Mouse (Mus musculus) intestine, embryonic 14.5 days (tissue): ENCODE data around the gene Zfp839. TPM values are rescaled to one million over a fixed set of nuclear protein-coding genes. Genes with fewer than 3 reads are reported as not detected.

Experiments
- ATAC-seq: fragments of 200-750 bp; cut with Nextera tagmentation; replicated peaks from 2 replicates; pipeline ENCODE4 v1.8.0; 2017; ENCODE audit warnings: low read depth, moderate number of reproducible peaks, moderate TSS enrichment, moderate library complexity; ENCODE audit not compliant: low FRiP score, low TSS enrichment
- DNase-seq: peaks from one replicate; pipeline ENCODE4 v3.0.0-alpha.2; 2018; ENCODE audit warnings: low spot score
- H3K27ac ChIP-seq: fragments of 300-500 bp; sonication (generic); 2 replicates; pipeline ENCODE4 v1.5.1; 2014; ENCODE audit warnings: low read depth, mild to moderate bottlenecking, control low read depth
- H3K27me3 ChIP-seq: fragments of 300-500 bp; sonication (generic); replicated peaks from 2 replicates; pipeline ENCODE4 v1.6.1; 2014; ENCODE audit warnings: low read length, control low read depth; ENCODE audit not compliant: control insufficient read depth, insufficient read depth
- H3K36me3 ChIP-seq: fragments of 300-500 bp; sonication (generic); 2 replicates; pipeline ENCODE4 v1.6.1; 2014; ENCODE audit warnings: low read length, control low read depth; ENCODE audit not compliant: control insufficient read depth, insufficient read depth
- H3K4me1 ChIP-seq: fragments of 300-500 bp; sonication (generic); replicated peaks from 2 replicates; pipeline ENCODE4 v1.6.1; 2014; ENCODE audit warnings: low read length, control low read depth, mixed read lengths; ENCODE audit not compliant: control insufficient read depth, insufficient read depth
- H3K4me2 ChIP-seq: fragments of 300-500 bp; sonication (generic); 2 replicates; pipeline ENCODE4 v1.6.1; 2014; ENCODE audit warnings: low read length
- H3K4me3 ChIP-seq: fragments of 300-500 bp; sonication (generic); 2 replicates; pipeline ENCODE4 v1.5.1; 2014; ENCODE audit warnings: low read depth, low read length, control low read depth, mixed read lengths
- H3K9ac ChIP-seq: fragments of 300-500 bp; sonication (generic); 2 replicates; pipeline ENCODE4 v1.6.1; 2014; ENCODE audit warnings: mild to moderate bottlenecking, low read length
- H3K9me3 ChIP-seq: fragments of 300-500 bp; sonication (generic); 2 replicates; pipeline ENCODE4 v1.6.1; 2016; ENCODE audit warnings: low read length, control low read depth; ENCODE audit not compliant: control insufficient read depth
- WGBS: fragments of 180-500 bp; shearing (Covaris S2); extraction: QIAGEN DNeasy Blood & Tissue Kit; methylation state at CpG from one replicate; pipeline ENCODE4 v1.1.7; 2014; 5-methylcytosine and 5-hydroxymethylcytosine counted together
- polyA plus RNA-seq: library from polyadenylated mRNA; unstranded; fragments of >200 nt; fragmentation: Nextera tagmentation; extraction: Ambion mirVana; gene quantifications from 2 replicates; pipeline ENCODE4 v1.2.1, GENCODE M21; 2014

The Zfp839 gene
- polyA plus RNA-seq, 1 experiment from 2014 or later, result 5.4 TPM

DNA sequence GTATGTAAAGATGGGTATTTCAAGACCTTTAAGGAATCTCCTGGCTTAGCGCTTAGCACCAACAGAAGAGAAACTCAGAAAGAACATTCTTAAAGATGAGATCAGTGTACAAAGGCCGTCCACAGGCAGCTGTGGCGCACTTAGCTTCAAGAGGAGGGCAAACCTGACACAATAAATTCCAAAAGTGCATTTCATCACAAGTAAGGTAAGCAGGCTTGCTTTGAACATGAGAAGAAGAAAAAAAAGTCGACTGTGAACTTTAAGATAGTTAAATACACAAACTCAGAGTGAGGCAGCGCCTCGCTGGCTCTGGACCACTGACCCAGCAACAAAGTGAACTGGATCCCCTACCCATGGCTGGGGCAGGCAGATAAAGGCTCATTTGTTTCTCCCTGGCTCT lies 13.3 kb upstream of the Zfp839 start:
- Histone ChIP-seq H3K4me1 (no peaks in the 10 kb centered on the region), H3K4me3 (no peak overlapping the region), H3K4me2 (no peak overlapping the region), H3K36me3 (no peaks in the 10 kb centered on the region), H3K27me3 (no peaks in the 10 kb centered on the region), H3K9ac (no peak overlapping the region), H3K9me3 (no peaks in the 10 kb centered on the region), H3K27ac (no peak overlapping the region; the same call in 1 of the 2 replicates)
- ATAC-seq, result no peak
- DNase-seq, result no peak
- WGBS, result 34% methylated on average over 6 of the region's 6 CpGs

DNA sequence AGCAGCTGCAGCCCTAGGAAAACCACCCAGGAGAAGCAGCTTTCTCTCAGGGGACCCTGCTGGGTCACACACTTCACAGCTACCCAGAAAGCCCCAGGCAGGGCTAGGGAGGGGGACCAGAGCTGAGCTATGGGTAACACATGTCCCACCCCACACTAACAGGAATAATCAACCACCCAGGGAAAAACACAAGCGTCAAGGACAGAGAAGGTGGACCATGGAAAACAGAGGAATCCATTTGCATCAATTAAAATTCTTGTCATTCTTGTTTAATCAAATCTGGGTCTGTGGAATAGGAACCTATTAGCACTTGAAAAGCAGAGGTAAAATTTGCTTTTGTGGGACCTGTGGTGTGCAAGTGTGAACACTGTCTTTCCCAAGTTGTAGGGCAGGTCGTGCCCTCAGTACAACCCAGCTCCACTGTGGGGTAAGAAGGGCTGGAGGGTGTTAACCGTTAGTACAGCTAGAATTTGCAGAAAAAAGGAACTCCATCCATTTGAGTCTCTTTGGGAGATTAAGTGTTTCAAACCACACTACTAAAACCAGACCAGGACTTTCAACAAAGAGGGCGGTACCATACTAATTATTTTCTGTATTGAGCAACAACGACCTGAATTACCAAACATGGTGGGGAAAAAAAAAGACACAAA lies 12.7 kb upstream of the Zfp839 start:
- 42% methylated on average over 5 of the region's 5 CpGs for WGBS
- no peak for DNase-seq
- no peak overlapping the region for H3K4me3 ChIP-seq
- no peak overlapping the region for H3K9ac ChIP-seq
- H3K9me3 ChIP-seq, result no peaks in the 10 kb centered on the region
- H3K27ac ChIP-seq, result no peak overlapping the region; the same call in 1 of the 2 replicates
- no peaks in the 10 kb centered on the region for H3K36me3 ChIP-seq
- no peaks in the 10 kb centered on the region for H3K4me1 ChIP-seq
- ATAC-seq, result no peak
- no peak overlapping the region for H3K4me2 ChIP-seq
- no peaks in the 10 kb centered on the region for H3K27me3 ChIP-seq

DNA sequence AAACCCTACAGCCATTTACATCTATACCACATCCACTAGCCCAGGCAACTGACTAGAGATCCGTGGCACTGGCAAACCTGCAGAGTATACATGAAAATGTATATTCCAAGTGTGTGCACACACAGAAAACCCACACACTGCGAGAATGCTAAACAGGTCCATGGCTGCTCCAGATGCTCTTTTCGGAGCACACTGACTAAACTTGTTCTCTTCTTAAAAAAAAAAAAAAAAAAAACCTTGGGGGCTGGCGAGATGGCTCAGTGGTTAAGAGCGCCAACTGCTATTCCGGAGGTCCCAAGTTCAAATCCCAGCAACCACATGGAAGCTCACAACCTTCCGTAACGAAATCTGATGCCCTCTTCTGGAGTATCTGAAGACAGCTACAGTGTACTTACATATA lies 12.2 kb upstream of the Zfp839 start:
- no peak overlapping the region for H3K27ac ChIP-seq

DNA sequence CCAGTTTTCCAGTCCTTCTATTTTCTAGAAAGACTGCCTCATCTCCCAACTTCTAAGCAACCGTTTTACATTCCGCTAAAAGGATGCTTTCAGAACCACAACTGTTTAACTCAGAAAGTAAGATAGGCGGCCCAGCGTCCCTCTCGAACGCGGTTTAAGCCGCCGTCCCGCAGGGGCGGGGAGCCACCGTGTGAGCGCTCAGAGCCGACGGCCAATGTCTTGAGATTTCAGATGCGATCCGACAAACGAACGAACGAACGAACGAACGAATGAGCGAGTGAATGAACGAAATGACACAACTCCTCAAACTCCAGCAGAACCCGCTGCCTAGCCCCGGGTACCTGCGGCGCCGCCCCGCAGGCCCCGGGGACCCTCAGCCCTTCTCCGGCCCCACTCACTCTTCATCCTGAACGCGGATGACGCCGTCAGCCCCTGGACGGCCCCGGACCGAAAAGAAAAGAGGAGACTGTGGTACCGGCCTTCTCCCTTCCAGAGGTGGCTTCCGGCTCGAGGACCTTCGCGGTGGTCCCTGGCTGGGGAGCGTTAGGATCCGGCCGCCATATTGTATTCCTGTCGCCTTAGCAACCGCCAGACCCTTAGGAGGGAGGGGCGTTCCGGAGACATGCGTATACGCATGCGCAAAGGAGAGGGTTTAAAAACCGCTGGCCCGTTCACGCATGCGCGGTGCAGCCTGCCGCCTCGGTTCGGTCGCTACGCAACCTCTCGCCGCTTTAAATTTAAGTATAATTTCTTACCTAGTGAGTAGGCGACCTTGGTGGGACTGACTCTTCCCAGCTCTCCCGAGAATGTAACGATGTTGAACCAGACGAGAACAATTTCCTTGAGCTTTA lies 9.5 kb upstream of the Zfp839 start, which contains the start of gene Mok:
TSS of gene Mok (minus strand) at position 592 of the 851 bp plus-strand sequence.
- Histone ChIP-seq H3K27me3 (no peaks in the 10 kb centered on the region), H3K4me3 (peak within 1 kb of the TSS; percentile 69), H3K9me3 (no peaks in the 10 kb centered on the region), H3K4me2 (peak within 1 kb of the TSS; percentile 66), H3K4me1 (no peaks in the 10 kb centered on the region), H3K9ac (peak within 1 kb of the TSS; percentile 46), H3K36me3 (no peaks in the 10 kb centered on the region), H3K27ac (no peak within 1 kb of the TSS)
- peak; percentile 47 for ATAC-seq
- whole genome bisulfite sequencing, result under 1% methylated on average over 70 of the region's 71 CpGs
- DNase-seq, result peak; percentile 98

More for the DNA sequence above, 12.2 kb upstream of the Zfp839 start:
- no peaks in the 10 kb centered on the region for H3K36me3 ChIP-seq
- no peaks in the 10 kb centered on the region for H3K4me1 ChIP-seq
- no peaks in the 10 kb centered on the region for H3K9me3 ChIP-seq
- DNase-seq (no peak), ATAC-seq (no peak)
- no peak overlapping the region for H3K4me3 ChIP-seq
- WGBS, result 88% methylated on average over 8 of the region's 8 CpGs
- H3K27me3 ChIP-seq, result no peaks in the 10 kb centered on the region
- H3K4me2 ChIP-seq, result no peak overlapping the region
- no peak overlapping the region for H3K9ac ChIP-seq

DNA sequence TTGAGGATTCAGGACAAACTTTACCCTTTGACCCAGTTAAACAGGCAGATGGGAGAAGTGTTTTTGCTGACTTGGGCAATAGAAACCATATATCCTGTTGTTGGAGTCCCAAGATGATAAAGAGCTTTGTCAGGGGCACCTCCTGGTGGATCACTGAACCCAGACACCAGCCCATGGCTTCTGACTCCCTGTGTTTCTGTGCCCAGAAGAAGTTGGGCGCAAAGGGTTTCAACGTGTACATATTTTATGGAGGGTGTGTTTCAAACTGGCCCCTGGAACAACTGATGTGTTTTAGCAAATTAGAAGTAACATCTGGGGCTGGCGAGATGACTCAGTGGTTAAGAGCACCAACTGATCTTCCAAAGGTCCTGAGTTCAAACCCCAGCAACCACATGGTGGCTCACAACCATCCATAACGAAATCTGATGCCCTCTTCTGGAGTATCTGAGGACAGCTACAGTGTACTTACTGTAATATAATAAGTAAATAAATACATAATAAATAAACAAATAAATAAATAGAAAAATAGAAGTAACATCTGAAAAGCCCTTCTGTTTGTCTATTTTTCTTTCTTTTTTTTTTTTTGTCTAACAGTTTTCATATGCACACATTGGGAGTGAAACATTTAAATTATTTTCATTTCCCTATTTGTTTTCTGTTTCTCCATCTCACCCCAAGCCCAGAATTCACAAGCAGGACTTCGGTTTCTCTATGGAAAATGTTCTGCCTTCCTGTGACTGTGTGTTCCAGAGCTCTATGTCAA lies 8.1 kb upstream of the Zfp839 start:
- Histone ChIP-seq H3K27ac (no peak overlapping the region), H3K36me3 (no peaks in the 10 kb centered on the region), H3K9ac (no peak overlapping the region), H3K9me3 (no peaks in the 10 kb centered on the region), H3K4me1 (peaks cover 7% of the 10 kb centered on the region; the same call in 1 of the 2 replicates), H3K4me3 (no peak overlapping the region), H3K27me3 (no peaks in the 10 kb centered on the region), H3K4me2 (no peak overlapping the region)
- DNase-seq (no peak), ATAC-seq (no peak)
- 69% methylated on average over 5 of the region's 5 CpGs for WGBS

DNA sequence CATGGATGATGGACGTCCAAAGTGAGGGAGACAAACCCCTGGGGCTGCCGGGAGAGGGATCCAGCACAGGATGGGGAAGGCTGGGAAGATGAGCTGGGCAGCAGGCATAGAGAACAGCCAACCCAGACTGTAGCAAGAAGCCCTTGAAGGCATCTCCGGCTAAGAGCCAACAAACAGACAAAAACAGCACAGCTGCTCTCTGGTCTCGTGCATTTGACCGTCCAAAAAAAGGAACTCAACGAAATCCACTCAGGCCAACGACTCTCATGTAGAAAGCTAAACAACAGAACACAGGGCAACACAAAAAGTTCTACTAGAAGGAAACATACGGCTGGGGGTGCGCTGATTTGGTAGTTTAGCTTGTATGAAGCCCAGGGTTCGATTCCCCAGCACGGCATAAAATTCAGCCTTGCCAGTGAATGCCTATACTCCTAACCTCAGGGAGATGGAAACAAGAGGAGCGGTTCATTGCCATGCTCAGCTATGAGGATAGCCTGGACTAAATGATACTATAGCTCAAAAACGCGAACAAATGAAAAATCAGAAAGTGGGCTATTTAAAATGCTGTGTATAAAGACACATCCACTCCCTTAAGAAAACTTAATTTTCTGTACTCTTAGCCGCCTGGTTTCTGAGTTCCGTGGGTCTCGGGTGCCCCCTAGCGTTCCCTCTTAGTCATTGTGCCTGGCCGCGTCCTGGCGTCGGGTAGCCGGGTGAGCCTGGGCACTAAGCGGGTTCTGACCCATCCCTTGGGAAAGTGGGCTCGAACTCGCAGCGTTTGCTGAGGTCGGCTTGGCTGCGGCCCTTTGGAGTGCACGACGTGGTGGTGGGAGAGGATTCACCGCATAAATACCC lies 6.6 kb upstream of the Zfp839 start:
- DNase-seq, result peak; percentile 93
- H3K9ac ChIP-seq, result peak overlapping the region; percentile 38; the same call in 1 of the 2 replicates
- no peak overlapping the region for H3K27ac ChIP-seq
- H3K4me3 ChIP-seq, result peak overlapping the region; percentile 64
- ATAC-seq, result no peak
- H3K27me3 ChIP-seq, result no peaks in the 10 kb centered on the region
- WGBS, result 20% methylated on average over 32 of the region's 32 CpGs
- H3K36me3 ChIP-seq, result no peaks in the 10 kb centered on the region
- H3K4me2 ChIP-seq, result peak overlapping the region; percentile 69
- no peaks in the 10 kb centered on the region for H3K9me3 ChIP-seq
- H3K4me1 ChIP-seq, result peaks cover 7% of the 10 kb centered on the region; the same call in 1 of the 2 replicates

DNA sequence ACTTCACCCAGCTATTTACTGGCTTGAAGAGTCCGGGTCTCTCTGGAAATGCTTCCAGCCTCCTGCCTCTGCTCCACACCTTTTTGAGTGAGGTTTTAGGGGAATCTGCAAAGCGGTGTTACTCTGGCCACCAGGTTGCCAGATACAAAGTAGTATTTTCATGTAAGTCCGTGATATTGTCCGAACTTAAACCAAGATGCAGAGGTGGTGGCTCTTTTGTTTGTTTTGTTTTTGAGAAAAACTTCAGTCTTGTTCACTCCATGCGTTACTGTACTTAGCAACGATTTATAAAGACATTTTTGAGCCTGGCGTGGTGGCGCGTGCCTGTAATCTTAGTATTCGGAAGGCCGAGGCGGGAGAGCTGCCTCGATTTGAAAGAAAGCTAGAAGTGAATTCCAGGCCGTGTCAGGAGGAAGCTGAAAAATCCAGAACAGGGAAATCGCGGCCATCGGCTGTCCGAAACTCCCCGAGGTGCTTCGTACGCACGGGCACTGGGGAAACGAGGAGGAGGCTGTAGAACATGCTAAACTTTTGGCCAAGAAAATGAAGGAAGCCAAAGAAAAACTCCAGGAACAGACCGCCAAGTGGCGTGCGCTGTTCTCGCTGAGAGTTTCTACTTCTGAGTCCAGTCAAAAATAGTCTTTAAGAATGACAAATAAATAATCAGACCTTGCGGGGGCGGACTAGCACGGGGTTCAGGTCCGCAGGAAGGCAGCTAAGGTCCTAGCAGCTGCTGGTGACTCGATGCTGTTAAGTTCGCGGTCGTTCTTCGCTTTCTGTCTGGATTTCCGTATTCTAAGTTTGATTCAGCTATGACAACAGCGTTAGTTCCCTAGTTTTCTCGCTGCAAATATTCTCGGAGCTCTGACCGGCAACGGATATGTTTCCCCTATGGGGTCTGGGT lies 5.6 kb upstream of the Zfp839 start:
- Histone ChIP-seq H3K9me3 (no peaks in the 10 kb centered on the region), H3K27ac (peak overlapping the region; percentile 60), H3K27me3 (no peaks in the 10 kb centered on the region), H3K4me1 (peaks cover 9% of the 10 kb centered on the region), H3K4me3 (peak overlapping the region; percentile 64), H3K9ac (peak overlapping the region; percentile 38), H3K36me3 (no peaks in the 10 kb centered on the region), H3K4me2 (peak overlapping the region; percentile 69)
- ATAC-seq, result peak; percentile 30
- no peak for DNase-seq
- 1% methylated on average over 42 of the region's 42 CpGs for WGBS
